Mouse (Mus musculus) heart, adult 9 months (tissue): ENCODE data around the gene Zc3h10.
"Not testable (repeated sequence)": the region's sequence is repeated elsewhere in the genome, so short reads cannot be mapped to it uniquely, and the experiment has no call there.

Experiments used
- DNase-seq, 2 experiments: peaks; one replicate each; pipeline ENCODE4 v3.0.0; 2022; ENCODE audit warnings: low spot score in 2 of 2

Gene Zc3h10

DNA sequence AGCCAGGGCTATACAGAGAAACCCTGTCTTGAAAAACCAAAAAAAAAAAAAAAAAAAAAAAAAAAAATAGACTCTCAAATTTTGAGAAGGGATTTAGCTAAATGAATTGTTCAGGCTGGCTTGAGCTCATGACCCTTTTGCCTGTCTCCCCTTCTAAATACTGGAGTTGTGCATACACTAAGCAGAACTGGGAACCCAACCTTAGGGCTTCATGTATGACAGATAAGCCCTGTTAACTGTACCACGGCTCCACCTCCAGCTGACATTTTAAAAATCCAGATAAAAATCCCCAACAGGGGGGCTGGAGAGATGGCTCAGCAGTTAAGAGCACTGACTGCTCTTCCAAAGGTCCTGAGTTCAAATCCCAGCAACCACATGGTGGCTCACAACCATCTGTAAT, 8.0 kb upstream of the Zc3h10 start:
- not testable (repeated sequence) for DNase-seq

DNA sequence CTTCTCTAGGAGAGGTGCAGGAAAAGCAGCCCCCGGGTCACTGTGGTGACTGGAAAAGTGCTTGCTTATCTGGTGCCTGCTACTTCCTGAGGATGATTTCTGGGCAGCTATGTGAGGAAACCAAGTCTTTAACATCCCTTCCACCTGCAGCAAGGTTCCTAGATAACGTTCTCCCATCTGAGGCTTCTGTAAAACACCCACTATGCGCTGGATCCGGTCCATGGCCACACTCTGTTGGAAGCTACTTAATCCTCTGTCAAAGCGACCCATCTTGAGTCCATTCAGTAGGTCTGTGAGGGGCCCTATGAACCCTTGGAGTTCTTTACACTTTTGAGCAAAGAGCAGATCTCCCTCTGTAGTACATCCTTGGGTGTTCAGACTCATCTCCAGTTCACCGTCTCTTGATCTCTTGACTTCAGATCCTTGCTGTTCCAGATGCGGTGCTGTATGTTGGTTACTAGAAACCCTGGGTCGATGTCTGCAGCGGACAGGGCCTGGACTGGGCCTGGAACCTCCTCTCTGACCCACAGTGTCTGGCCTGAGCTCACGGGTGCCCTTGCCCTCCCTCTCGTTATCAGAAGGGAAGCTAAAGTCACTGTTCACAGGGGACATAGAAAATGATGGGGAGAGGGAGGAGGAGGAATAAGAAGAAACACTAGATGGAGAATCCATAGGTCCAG, 2.7 kb upstream of the Zc3h10 start:
- DNase-seq = not testable (repeated sequence)

DNA sequence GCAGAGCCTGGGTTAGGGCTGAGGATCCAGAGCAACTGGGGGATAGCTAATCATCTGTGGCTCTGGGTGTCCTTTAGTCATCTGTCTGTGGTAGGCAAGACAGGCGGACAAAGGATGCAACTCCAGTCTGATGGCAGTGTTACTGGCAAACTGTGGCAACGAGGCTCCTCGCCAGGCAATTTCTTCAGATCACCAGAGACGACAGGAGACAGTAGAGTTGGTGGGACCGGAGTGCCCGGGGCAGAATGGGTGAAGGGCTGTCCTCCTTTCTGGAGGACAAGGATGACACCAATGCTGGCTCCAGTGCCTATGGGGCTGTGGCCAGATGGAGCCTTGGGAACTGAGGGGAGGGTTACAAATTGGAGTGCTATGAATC, 2.1 kb upstream of the Zc3h10 start:
- peak; percentile 31 to 46 for DNase-seq

DNA sequence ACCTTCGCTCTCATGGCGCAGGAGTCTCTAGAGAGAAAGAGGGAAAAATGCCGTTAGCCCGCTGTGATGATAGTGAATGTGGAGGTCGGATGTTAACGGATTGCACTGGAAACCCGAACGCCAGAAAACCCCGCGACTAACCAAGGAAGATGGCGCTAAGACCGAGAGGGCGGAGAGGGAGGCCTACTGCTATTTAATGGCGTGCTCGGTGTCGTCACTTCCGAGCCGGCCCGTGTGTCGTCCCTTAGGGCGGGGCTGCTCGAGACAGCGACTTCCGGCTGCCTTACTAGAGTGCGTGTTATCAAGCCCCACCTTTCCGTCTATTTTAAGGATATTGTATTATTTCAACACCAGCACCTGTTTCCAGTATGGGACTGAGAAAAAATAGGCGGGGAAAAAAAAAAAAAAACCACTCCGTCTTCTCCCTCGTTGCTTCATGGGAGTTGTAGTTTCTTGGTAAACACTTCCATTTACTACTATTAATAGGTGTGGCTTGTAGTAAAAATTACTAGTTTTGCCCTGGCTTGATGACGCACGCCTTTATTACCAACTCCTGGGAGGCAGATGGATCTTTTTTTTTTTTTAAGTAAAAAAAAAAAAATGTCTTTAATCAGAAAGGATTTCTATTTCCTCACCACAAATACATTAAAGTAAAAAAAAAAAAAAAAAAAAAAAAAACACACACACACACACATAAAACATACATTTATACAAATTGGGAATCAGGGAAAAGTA, 1.5 kb upstream of the Zc3h10 start, which contains the start of gene Rpl41:
TSS of gene Rpl41 (minus strand) at position 359 of the 735 bp plus-strand sequence.
- peak; percentile 96 to 97 for DNase-seq

DNA sequence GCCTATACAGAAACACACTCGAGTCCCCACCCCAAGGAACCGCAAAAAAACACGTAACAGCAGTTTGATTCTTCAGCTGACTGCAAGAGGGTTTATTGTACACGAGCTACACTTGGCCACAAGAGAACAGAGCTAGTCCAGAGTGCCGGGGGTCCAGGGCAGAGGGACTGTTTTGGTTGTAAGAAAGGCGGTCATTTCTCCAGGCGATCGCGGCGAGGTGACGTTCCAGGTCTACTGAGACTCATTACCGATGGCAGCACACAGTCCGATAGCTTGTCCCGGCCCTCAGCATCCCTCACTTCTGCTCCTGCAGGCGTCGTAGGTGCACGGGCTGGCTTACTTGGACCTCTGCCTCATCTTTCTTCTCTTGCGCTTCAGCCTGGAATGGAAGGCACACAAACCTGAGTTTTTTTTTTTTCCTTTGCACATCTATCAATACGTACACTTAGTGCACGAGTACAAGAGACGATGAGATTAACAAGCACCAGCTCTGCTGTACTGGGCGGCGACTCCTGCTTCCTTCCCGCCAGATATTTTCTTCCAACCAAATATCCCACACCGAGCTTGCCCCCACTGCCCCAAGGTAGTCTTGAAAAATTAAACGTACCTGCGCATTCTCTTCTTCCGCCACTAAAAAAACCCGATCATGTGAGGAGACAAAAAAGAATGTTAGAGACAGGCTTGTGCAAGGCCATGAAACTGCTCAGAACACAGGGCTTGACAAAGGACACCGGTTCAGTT, 647 bp upstream of the Zc3h10 start:
- DNase-seq = not testable (repeated sequence)

DNA sequence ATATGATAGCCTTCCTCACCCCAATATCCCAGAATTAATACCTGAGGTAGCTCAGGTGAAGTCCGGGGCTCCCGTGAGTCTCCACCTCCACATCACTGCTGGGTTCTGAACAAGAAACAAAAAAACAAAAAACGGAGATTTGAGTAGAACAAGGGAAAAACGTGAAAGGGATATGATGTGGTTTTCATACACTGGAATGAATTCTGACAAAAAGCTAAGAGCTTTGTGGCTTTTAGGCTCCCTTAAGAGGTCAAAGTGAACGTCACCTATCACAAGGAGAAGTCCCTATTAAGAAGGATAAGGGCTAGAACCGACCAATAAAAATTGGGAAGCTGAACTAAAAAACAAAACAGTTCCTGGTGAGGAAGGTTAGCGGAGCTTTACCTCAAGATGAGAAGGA, 787 bp downstream of the Zc3h10 start:
- peak in 1 of 2 experiments; percentile 13 for DNase-seq

DNA sequence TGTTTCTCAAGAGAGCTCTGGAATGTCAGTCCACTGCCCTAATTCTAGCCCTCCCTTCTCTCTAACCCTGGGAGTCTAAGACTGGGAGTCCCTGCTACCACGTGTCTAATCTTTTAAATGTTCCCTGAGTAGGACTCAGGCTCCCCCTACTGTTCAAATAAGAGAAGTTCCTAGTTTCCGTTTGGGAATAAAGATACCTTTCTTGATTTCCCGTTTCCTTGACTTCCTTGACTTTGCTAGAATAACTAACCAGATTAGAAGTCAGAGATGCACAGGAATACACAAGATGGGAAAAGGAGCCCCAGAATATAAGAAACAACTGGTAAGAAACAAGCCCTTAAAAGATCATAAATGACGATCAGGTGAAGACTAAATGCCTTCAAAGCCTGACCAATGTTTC, 1.2 kb downstream of the Zc3h10 start:
- peak; percentile 51 to 55 for DNase-seq

DNA sequence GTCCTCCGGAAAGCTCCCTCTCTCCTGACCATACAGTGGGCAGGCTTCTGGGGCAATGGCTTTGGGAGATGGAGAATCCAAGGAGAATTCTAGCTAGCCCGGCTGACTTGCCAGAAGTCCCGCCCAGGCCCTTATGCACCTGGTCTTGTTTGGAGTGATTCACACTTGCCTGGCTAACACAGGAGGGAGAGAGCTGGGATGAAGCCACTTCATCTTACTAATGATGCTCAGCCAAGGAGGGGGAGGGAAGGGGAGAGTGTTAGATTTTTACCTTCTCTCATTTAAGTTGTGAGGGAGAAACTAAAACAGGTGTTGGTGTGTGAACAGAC, 2.0 kb downstream of the Zc3h10 start:
- no peak for DNase-seq

DNA sequence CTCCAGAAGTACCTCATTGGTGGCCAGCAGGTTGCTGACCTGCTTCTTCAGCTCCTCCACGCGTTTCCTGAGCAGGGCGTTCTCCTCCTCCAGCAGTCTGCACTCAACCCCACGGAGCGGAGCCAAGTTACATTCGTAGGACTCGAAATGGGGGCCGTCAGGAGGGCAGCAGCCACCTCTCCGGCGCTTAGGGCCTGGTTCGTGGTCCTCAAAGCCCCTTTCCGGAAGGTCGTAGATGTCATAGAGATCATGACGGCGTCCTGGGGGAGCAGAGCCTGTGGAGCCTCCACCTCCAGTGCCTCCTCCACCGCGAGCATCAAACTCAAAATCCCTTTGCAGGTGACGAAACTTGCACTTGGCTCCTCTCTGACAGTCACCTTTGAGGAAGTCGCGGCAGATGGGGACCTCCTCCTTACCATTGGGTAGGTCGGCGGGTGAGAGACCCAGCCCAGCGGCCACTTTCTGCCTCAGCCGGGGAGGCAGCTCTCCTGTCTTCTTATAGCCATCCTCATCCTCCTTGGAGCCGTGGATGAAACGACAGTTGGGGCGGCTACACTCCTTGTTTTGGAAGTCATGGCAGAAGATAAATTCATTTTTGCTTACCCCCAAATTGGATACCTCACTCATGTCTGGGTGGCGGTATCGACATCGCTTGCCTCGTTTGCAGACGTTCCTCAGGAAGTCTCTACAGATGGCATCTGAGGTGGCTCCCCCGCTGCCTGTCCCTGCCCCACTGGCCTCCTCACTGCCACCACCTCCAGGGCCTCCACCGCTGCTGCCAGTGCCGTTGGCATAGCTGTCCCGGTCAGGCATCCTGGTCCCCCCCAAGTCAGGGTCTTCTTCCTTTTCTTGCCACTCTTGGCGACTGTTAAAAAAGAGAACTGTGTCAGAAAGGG, 2.7 kb downstream of the Zc3h10 start:
- no peak for DNase-seq

DNA sequence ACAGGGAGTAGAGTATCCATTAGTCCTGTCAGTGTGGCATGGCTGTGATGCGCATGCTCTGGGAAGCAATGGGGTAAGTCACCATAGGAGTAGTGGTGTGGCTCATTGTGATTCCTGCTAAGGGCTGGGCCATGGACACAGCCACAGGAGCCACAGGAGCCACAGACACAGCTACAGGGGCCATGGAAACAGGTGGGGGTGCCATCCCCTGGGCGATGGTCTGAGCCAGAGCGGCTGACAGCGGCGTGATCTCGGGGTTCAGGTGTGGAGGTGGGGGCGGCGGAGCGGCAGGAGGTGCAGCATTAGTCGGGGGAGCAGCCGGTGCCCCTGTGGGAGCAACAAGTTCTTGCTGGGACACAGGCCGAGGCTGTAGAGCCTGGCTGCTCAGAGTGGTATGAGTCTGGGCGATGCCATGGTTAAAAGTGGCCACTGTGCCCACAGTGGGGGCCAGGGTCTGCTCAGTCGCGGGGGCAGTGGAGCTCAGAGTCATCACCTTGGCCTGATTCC, 3.4 kb downstream of the Zc3h10 start:
- no peak for DNase-seq

DNA sequence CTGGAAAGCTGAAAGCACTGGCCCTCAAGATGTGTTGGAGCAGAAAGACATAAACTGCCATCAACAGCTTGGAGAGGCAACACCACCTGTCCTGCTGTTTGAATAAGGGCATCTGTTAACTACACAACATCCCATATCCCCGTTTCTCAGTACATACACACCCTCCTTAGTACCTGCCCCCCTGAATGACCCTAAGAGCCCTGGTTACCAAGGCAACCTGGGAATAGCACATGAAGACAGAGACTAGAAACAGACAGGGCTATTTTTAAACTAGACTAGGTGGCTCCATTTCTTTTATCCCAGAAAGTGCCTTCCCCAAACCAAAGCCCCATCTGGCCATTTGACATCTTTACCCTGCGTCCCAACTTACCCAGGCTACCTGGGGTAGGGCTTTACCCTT, 4.5 kb downstream of the Zc3h10 start:
- no peak for DNase-seq

DNA sequence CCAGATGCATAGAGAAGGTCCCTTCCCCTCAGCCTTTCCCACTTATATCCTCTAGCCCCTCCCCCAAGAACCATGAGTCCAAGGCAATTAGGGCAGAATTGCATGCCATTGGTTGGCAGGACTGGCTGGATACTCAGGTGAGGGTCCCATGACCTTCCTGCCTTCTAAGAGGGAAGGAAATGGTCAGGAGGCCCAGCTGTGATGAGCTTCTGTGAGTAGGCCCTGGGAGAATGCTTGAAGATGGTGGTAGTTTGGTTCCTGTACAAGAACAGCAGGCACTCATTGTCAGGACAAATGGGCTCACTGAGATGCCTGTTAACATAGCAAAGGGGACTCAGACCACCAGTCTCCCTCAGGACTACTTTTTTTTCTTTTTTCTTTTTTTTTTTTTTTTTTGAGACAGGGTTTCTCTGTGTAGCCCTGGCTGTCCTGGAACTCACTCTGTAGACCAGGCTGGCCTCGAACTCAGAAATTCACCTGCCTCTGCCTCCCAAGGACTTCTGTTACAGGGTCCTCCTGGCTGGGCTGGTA, 9.2 kb downstream of the Zc3h10 start:
- no peak for DNase-seq

DNA sequence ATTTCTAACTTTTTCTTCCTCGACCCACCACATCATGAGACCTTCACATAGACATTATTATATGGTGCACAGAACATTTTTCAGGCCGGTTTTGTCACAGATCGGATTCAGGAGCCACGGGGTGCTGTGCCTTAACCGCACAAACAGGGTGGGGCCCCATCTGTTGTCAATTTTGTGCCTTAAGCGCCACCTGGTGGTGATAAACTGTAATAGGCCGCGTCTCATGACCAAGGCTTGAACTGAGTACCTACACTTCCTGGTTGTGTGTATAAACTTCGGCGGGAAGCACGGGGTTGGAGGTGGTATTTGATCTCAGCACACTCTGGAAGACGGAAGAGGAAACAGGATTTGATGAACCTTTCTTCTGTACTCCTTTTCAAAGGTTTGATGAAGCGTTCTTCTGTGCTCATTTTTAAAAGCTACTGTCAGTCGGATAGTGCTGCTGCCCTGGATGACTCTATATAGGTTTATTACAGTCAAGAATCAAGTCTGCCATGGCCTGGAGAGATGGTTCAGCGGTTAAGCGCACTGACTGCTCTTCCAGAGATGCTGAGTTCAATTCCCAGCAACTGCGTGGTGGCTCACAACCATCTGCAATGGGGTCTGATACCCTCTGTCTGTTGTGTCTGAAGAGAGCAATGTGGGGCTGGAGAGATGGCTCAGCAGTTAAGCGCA, 11.2 kb downstream of the Zc3h10 start:
- DNase-seq = peak; percentile 91 to 95

DNA sequence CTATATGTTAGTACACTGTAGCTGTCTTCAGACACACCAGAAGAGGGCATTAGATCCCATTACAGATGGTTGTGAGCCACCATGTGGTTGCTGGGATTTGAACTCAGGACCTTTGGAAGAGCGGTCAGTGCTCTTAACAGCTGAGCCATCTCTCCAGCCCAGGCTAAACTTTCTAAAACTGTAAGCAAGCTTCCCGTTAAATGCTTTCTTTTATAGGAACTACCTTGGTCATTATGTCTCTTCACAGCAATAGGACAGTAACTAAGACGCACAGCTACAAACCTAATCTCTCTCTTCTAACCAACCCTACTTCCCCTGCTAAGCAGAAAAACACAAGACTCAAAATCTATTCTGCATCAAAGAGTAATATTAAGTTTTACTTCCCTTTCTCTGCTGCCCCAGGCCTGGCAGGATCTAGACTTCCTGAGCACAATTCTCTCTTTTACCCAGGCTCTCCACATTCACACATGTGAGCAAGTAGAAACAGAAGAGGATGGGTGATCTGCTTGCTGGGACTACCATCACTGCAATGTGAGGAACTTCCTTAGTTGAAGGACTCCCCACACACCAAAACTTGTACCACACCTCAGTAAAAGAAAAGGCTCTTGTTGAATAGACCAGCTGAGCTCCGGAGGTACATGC, 11.8 kb downstream of the Zc3h10 start:
- DNase-seq = no peak

DNA sequence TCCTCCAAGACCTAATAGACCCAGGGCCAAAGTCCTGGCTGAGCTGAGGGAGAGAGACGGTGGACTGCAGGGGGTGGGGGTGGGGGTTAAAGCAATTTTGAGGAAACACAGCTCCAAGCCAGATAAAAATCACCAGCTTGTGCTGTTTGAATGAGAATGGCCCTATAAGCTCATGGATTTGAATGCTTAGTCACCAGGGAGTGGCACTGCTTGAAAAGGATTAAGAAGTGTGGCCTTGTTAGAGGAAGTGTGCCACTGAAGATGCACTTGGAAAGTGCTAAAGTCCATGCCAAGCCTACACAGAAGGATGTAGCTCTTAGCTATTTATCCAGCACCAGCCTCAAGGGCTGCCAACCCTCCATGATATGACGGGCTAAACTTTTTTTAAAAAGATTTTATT, 12.4 kb downstream of the Zc3h10 start:
- DNase-seq = no peak

DNA sequence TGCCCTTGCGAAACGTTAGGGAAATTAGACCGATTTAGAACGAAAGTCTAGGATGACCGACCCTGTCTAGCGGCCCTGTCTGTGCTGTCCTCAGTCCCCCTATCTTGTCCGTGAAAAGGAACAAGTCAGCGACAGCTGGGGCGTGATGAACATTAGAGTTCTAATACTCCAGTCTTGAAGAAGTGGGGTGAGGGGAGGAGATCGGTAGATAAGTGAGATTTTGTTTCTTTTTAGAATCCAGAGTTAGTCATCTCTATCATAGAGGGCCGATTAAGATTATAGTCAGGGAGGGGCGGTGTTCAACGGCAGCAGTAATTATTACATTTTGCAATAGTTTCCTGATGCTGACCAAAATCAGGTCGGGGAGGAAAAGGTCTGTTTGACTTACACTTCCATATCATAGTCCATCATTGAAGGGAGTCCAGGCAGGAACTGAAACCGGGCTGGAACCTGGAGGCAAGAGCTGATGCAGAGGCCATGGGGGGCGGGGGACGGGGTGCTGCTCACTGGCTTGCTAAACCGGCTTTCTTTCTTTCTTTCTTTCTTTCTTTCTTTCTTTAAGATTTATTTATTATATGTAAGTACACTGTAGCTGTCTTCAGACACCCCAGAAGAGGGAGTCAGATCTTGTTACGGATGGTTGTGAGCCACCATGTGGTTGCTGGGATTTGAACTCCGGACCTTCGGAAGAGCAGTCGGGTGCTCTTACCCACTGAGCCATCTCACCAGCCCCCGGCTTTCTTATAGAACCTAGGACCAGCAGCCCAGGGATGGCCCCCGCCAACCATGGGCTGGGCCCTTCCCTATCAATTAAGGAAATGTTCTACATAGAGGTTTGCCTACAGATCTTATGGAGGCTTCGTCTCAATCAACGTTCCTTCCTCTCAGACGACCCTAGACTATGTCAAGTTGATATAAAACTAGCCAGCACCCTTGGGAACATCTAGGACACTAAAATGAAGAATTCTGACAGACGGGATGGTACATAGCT, 20.9 kb downstream of the Zc3h10 start:
- DNase-seq = no peak

DNA sequence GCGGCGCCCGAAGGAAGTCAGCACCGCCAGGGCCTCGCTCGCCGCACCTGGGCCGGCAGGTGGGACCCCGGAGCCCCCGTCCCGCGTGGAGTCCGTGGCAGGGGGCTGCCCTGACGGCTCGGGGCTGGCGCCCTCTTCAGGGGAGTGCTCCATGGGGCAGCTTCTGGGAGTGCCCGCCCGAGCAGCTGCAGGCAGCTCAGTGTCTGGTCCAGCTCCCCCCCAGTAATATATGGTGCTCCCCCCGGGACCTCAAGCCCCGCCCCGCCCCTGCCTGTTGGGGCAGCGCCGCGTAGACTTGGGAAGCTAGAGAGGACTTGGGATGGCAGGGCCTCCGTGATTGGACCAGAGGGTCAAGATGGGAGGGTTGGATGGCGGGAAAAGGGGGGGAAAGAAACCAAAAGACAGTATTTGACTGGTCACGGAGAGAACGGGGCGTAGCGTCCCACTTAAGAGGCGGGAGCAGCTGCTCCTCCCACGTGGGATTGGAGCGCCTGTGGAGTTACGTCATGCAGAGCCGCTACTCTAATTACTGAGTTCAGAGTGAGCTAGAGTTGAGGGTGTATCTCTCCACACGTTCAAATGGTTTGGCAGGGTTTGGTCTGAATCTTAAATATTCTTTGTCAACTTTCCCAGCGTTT, 21.8 kb downstream of the Zc3h10 start, which contains the start of gene Esyt1:
TSS of gene Esyt1 (minus strand) at position 201 of the 638 bp plus-strand sequence.
- DNase-seq = peak; percentile 98 to 99
